Mouse (Mus musculus) lung, postnatal 36 days (tissue): ENCODE data around the gene Fam162a.
A peak's percentile ranks its signal among the peaks of the same experiment; 100 is the strongest.
"Not testable (repeated sequence)": the region's sequence is repeated elsewhere in the genome, so short reads cannot be mapped to it uniquely, and the experiment has no call there.

Experiments
- DNase-seq: peaks from one replicate; pipeline ENCODE4 v3.0.0; 2022; ENCODE audit warnings: mixed read lengths

Gene Fam162a

GRCm38 (mm10) chr16:36057933-36058475 lies 13.4 kb downstream of the Fam162a start:
- no peak for DNase-seq

GRCm38 (mm10) chr16:36056416-36056815 lies 15.0 kb downstream of the Fam162a start:
- DNase-seq, result no peak

- DNase-seq, result no peak
Observed at GRCm38 (mm10) chr16:36054920-36055319, 16.5 kb downstream of the Fam162a start.

DNA sequence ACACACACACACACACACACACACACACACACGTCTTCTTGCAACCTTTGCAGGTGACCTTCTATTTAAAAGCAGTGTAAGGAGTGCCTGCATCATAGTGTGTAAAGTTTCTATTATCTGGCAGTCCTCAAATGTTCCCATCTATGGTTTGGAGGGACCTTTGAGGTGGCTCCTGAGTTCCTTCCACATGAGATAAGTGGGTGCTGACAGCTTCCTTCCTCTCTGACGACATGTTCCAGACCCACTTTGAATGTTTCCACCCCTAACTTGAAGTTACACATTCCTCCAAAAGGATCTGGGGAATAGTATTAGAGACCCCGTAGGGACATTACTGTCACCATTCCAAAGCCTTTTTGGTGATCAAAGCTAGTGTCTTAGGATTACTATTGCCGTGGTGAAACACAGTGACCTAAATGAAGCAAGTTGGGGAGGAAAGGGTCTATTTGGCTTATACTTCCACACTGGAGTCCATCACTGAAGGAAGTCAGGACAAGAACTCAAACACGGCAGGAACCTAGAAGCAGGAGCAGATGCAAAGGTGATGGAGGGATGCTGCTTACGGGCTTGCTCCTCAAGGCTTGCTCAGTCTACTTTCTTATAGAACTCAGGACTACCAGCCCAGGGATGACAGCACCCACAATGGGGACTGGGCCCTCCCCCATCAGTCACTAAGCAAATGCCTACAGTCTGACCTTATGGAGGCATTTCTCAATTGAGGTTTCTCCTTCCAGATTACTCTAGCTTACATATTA lies 17.7 kb downstream of the Fam162a start:
- DNase-seq, result no peak

DNA sequence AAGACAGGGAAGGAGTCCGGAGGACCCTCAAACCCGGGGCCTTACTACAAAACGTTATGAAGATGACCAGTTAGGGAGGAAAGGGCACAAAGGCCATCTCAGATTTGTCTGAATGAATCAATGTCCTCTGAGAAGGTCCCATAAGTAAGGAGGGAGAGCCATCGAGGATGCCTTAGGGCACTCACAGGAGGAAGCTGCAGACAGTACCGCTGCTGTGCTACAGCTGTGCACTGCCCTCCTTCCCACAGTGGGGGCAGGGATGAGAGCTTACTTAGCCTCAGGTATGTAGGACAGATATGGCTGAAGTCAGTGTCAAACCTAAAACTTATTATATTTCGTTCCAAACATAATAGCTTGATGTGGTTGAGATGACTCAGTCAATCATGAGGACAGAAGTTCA lies 19.9 kb downstream of the Fam162a start:
- no peak for DNase-seq

DNA sequence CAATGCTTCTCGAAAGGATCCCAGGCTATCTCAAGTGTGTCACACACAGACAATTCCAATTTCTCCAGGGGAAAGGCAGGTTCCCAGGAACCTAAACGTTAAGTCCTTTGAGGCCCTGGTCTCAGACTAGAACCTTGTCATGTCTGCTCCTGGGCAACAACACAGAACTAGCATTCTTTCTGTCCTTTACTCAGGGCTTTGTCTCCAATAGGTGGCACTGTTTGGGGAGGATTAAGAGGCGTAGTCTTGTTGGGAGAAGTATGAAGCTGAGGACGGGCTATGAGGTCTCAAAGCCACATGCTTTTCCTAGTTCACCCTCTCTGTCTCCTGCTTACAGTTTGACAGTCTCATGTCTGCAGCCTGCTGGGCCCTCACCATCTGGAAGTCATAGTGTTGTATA lies 23.9 kb downstream of the Fam162a start:
- DNase-seq, result no peak

DNA sequence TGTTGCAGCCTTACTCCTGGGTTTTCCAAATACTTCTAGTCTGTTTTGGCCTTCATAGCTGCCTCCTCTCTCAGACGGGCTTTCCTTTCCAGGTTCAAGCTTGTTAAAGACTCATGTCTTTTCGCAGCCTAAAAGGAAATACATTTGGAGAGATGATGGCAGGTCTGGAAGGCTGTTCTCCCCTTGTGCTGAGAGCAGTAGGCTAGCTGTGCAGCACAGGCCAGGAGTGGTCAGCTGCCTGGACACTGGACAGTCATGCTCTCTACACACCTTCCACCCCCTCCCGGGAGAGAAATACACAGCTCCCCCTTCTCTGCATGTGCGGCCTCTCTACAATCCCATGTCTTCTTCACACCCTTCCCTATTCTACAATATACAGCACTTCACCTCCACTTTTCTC lies 27.4 kb downstream of the Fam162a start:
- DNase-seq, result no peak

GRCm38 (mm10) chr16:36043073-36043472 lies 28.3 kb downstream of the Fam162a start:
- DNase-seq, result no peak

DNA sequence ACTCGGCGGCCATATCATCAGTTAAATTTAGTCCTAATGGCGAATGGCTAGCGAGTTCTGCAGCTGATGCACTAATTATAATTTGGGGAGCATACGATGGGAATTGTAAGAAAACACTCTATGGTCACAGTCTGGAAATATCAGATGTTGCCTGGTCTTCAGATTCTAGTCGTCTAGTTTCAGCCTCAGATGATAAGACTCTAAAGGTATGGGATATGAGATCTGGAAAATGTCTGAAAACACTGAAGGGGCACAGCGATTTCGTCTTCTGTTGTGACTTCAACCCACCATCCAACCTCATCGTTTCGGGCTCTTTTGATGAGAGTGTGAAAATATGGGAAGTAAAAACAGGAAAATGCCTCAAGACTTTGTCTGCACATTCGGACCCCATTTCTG lies 29.8 kb downstream of the Fam162a start:
- DNase-seq, result no peak

DNA sequence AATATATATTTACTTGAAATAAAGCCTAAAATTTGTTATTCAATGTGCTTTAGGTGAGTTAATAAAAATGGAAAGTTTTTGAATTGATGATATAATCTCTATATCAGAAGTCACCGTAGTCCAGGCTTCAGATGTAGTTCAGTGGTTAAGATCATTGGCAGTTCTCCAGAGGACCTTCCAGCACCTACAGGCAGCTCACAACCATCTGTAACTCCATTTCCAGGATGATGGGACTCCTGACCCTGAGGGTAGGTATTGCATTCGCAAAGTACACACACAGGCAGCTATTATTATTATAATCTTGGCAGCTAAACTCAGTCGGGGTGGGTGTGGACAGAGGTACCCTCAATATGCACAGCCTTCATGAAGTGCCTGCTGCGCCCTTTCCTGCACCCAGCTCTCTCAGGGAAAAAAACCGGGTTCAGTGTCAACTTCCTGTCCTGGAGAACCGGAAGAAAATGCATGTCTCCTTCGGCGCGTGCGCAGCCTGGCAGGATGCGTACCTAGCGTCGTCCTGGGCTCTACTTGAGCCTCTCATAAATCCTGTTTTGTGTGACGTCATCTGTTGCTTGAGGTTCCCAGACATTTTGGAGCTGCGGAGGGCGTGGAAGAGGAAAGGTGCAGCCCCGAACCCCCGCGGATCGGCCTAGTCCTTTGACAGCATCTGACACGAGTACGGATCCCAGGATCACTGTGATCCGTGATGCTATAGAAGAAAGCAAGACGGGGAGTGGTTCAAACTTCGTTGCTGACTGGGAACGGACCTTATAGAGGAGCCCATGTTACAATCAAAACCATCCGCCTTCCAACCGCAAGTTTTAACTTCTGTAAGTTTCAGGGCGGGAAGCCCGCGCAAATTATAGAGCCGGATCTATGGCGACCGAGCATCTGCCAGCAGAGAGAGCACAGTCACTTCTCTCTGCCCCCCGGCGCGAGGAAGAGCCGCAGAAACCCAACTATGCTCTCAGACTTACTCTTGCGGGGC lies 30.5 kb downstream of the Fam162a start, which contains the start of gene Wdr5b:
Gene Wdr5b, plus strand, starts transcription at position 551 of the 985 bp plus-strand sequence.
- DNase-seq, result peak; percentile 98

- not testable (repeated sequence) for DNase-seq
Observed at GRCm38 (mm10) chr16:36028120-36028519, 43.3 kb downstream of the Fam162a start.

DNA sequence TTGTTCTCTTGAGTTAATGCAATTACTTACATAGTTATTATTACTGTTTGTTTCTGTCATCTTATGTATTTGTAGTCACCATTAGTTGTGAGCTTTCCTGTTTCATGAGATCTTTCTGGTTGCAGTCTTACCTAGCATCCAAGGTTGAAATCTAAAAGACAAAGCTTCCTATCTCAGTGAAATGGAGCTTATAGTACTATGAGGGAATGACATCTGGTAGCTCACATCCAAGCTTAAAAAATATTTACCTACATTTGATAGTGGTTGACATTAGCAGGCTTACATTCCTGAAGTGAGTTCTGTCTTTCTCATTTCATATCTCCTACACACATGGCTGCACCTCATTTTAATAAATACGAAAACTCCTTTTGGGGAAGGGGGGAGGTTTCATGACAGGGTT lies 55.1 kb downstream of the Fam162a start:
- DNase-seq, result no peak

- DNase-seq, result no peak
Observed at GRCm38 (mm10) chr16:36008396-36008795, 63.0 kb downstream of the Fam162a start.

DNA sequence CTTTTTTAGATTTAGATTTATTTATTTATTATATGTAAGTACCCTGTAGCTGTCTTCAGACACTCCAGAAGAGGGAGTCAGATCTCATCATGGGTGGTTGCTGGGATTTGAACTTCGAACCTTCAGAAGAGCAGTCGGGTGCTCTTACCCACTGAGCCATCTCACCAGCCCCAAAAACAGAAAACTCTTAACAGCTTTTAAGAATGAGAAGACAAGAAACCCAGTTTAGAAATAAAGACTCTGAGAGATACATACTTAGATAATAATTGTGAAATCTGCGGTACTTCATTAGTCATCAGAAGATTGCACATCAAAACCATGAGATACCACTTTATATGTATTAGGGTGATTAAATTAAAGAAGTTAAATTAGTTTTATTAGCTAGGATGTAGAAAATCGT lies 72.5 kb downstream of the Fam162a start:
- DNase-seq, result not testable (repeated sequence)
